Mouse (Mus musculus) cerebellum, adult 11-12 months (tissue): Measurements from ENCODE around the gene Serpinb1b.

Experiments used
- DNase-seq: peaks from one replicate; pipeline ENCODE4 v3.0.0; 2022

The Serpinb1b gene

GRCm38 (mm10) chr13:33095575-33095974 is 17.2 kb downstream of the Serpinb1b start:
- no peak for DNase-seq

- DNase-seq = no peak
Observed at GRCm38 (mm10) chr13:33105626-33106025, 27.3 kb downstream of the Serpinb1b start.

GRCm38 (mm10) chr13:33113054-33113453 is 34.7 kb downstream of the Serpinb1b start:
- no peak for DNase-seq

GRCm38 (mm10) chr13:33137717-33138116 is 59.3 kb downstream of the Serpinb1b start:
- DNase-seq = peak; percentile 14

- DNase-seq = no peak
Observed at GRCm38 (mm10) chr13:33141435-33141834, 63.1 kb downstream of the Serpinb1b start.
